Comparison of ENCODE assay signal across 9 mouse cellular contexts in genomic region chr11:105507972-105508659, GRCm38 (mm10). TPM values are rescaled to one million over a fixed set of nuclear protein-coding genes. Genes with fewer than 3 reads are reported as not detected.
DNase-seq lines count a peak whose midpoint lies in the region; ATAC-seq lines count a peak whose summit lies in the region.
"Had no signal": no experiment of that assay in that cellular context is flagged by ENCODE, and none has a peak within 500 bp of the region (broad histone marks: within the 10 kb centered on the region; RNA-seq: fewer than 3 reads in every experiment).

No protein-coding gene starts in this region.

- no peak for DNase-seq in heart, postnatal 10 days
- DNase-seq in intestine, embryonic 14.5 days (ENCODE audit: low spot score): no peak
- no peak for DNase-seq in Muller cell, postnatal 12 days (ENCODE audit: inconsistent ontology term)
- DNase-seq in ovary, adult 18-20 months (ENCODE audit: low spot score): no peak
- DNase-seq in T-cell, adult 2 months (ENCODE audit: low spot score): no peak

- peak overlapping the region; percentile 50; the same call in 1 of the 2 replicates for H3K9ac ChIP-seq in heart, embryonic 13.5 days
- no peak overlapping the region for H3K9ac ChIP-seq in embryonic facial prominence, embryonic 12.5 days
- no peak overlapping the region for H3K9ac ChIP-seq in intestine, embryonic 14.5 days (ENCODE audit: low read length)
- H3K9ac ChIP-seq in midbrain, embryonic 13.5 days (replicated peaks): no peak overlapping the region

- no peaks in the 10 kb centered on the region for H3K9me3 ChIP-seq in heart, embryonic 13.5 days
- no peaks in the 10 kb centered on the region for H3K9me3 ChIP-seq in embryonic facial prominence, embryonic 12.5 days
- H3K9me3 ChIP-seq in intestine, embryonic 14.5 days (ENCODE audit: control insufficient read depth, low read length): no peaks in the 10 kb centered on the region
- H3K9me3 ChIP-seq in midbrain, embryonic 13.5 days: no peaks in the 10 kb centered on the region

- H3K4me1 ChIP-seq in heart, embryonic 13.5 days: peaks cover 72% of the 10 kb centered on the region
- H3K4me1 ChIP-seq in embryonic facial prominence, embryonic 12.5 days: peaks cover 37% of the 10 kb centered on the region
- H3K4me1 ChIP-seq in intestine, embryonic 14.5 days (replicated peaks; ENCODE audit: control insufficient read depth, insufficient read depth, low read length): peaks cover 19% of the 10 kb centered on the region
- peaks cover 41% of the 10 kb centered on the region for H3K4me1 ChIP-seq in midbrain, embryonic 13.5 days (replicated peaks)

- ATAC-seq in heart, embryonic 13.5 days (ENCODE audit: extremely low read depth, insufficient number of reproducible peaks, low FRiP score, low TSS enrichment): no peak
- ATAC-seq in embryonic facial prominence, embryonic 12.5 days (ENCODE audit: insufficient number of reproducible peaks, insufficient read depth, low FRiP score, low TSS enrichment): peak; percentile 62; the same call in 1 of the 2 replicates
- 0 out of 2 replicates have a peak, but pooled peaks have one; percentile 53 for ATAC-seq in intestine, embryonic 14.5 days (replicated peaks; ENCODE audit: low FRiP score, low TSS enrichment, low read depth)
- peak; percentile 87 for ATAC-seq in midbrain, embryonic 13.5 days

- no peaks in the 10 kb centered on the region for H3K27me3 ChIP-seq in heart, embryonic 13.5 days (replicated peaks)
- no peaks in the 10 kb centered on the region for H3K27me3 ChIP-seq in embryonic facial prominence, embryonic 12.5 days
- H3K27me3 ChIP-seq in intestine, embryonic 14.5 days (replicated peaks; ENCODE audit: control insufficient read depth, insufficient read depth, low read length): no peaks in the 10 kb centered on the region
- peaks cover 59% of the 10 kb centered on the region for H3K27me3 ChIP-seq in midbrain, embryonic 13.5 days

- no peak overlapping the region for H3K4me3 ChIP-seq in heart, embryonic 13.5 days
- H3K4me3 ChIP-seq in embryonic facial prominence, embryonic 12.5 days: no peak overlapping the region
- H3K4me3 ChIP-seq in intestine, embryonic 14.5 days (ENCODE audit: low read depth, low read length): no peak overlapping the region
- H3K4me3 ChIP-seq in midbrain, embryonic 13.5 days (replicated peaks): peak overlapping the region; percentile 7; the same call in 1 of the 2 replicates

- peak overlapping the region; percentile 75 for H3K27ac ChIP-seq in heart, embryonic 13.5 days (replicated peaks)
- H3K27ac ChIP-seq in embryonic facial prominence, embryonic 12.5 days: peak overlapping the region; percentile 73
- peak overlapping the region; percentile 7; the same call in 1 of the 2 replicates for H3K27ac ChIP-seq in intestine, embryonic 14.5 days (ENCODE audit: low read depth)
- peak overlapping the region; percentile 83 for H3K27ac ChIP-seq in midbrain, embryonic 13.5 days

- intact Hi-C loops in heart, postnatal 10 days (cut with DNase I): loop anchor here (5.0 kb wide), 1 partner anchor 141 kb away; no protein-coding TSS in a partner anchor

- WGBS in heart, embryonic 13.5 days: 8% methylated on average over 6 of the region's 6 CpGs
- WGBS in embryonic facial prominence, embryonic 12.5 days: 3% methylated on average over 5 of the region's 6 CpGs
- WGBS in intestine, embryonic 14.5 days: 2% methylated on average over 5 of the region's 6 CpGs
- 1% methylated on average over 6 of the region's 6 CpGs for WGBS in midbrain, embryonic 13.5 days

- H3K4me2 ChIP-seq in heart, embryonic 13.5 days: peak overlapping the region; percentile 45
- peak overlapping the region; percentile 19 for H3K4me2 ChIP-seq in embryonic facial prominence, embryonic 12.5 days (replicated peaks)
- H3K4me2 ChIP-seq in intestine, embryonic 14.5 days (ENCODE audit: low read length): no peak overlapping the region
- H3K4me2 ChIP-seq in midbrain, embryonic 13.5 days (replicated peaks): peak overlapping the region; percentile 38

- no peaks in the 10 kb centered on the region for H3K36me3 ChIP-seq in heart, embryonic 13.5 days
- no peaks in the 10 kb centered on the region for H3K36me3 ChIP-seq in embryonic facial prominence, embryonic 12.5 days
- no peaks in the 10 kb centered on the region for H3K36me3 ChIP-seq in intestine, embryonic 14.5 days (ENCODE audit: control insufficient read depth, insufficient read depth, low read length)
- no peaks in the 10 kb centered on the region for H3K36me3 ChIP-seq in midbrain, embryonic 13.5 days

RNA-seq across cellular contexts. Expression of gene March10, which starts 51.6 kb away (rescaled TPM):
- polyA plus RNA-seq in heart, embryonic 13.5 days (2015; fragmentation: Nextera tagmentation; extraction: Ambion mirVana): 0.36 TPM in 1 of 2 replicates, not detected in the other
- not detected for total RNA-seq in heart, postnatal 10 days (2021)
- polyA plus RNA-seq in embryonic facial prominence, embryonic 12.5 days (2016; fragmentation: Nextera tagmentation; extraction: Ambion mirVana): 0.18 TPM in 1 of 2 replicates, not detected in the other
- not detected in 2 replicates for polyA plus RNA-seq in intestine, embryonic 14.5 days (2014; fragmentation: Nextera tagmentation; extraction: Ambion mirVana)
- polyA plus RNA-seq in midbrain, embryonic 13.5 days (2015; fragmentation: Nextera tagmentation; extraction: Ambion mirVana): 0.26 and 0.99 TPM in 2 replicates
- total RNA-seq: hematopoietic stem cell, adult 5-6 weeks had no signal

Comparison
In these comparisons a context has a peak if more than half of its experiments do, and no peak if none do; other contexts are left out.
1. H3K27ac ChIP-seq: peak in every context shown above with its lines; median percentile 83 in midbrain, embryonic 13.5 days; 75 in heart, embryonic 13.5 days; 73 in embryonic facial prominence, embryonic 12.5 days; 7 in intestine, embryonic 14.5 days.